Mouse (Mus musculus) intestine, postnatal 0 days (tissue): ENCODE results near the gene Thsd1. TPM values are rescaled to one million over a fixed set of nuclear protein-coding genes. Genes with fewer than 3 reads are reported as not detected.

Experiments
- ATAC-seq: fragments of 200-750 bp; cut with Nextera tagmentation; 2 replicates; pipeline ENCODE4 v1.8.0; 2017; ENCODE audit warnings: mild to moderate bottlenecking, moderate TSS enrichment, moderate library complexity
- H3K27ac ChIP-seq: fragments of 300-500 bp; sonication (generic); 2 replicates; pipeline ENCODE4 v1.5.1; 2014; ENCODE audit warnings: mild to moderate bottlenecking, low read depth, low read length, moderate library complexity
- H3K27me3 ChIP-seq: fragments of 300-500 bp; sonication (generic); replicated peaks from 2 replicates; pipeline ENCODE4 v1.6.1; 2014; ENCODE audit warnings: low read length, mixed read lengths; ENCODE audit not compliant: control insufficient read depth, insufficient read depth
- H3K36me3 ChIP-seq: fragments of 300-500 bp; sonication (generic); 2 replicates; pipeline ENCODE4 v1.6.1; 2014; ENCODE audit warnings: mild to moderate bottlenecking, moderate library complexity; ENCODE audit not compliant: control insufficient read depth, insufficient read depth
- H3K4me1 ChIP-seq: fragments of 300-500 bp; sonication (generic); replicated peaks from 2 replicates; pipeline ENCODE4 v1.6.1; 2014; ENCODE audit warnings: antibody characterized with exemption, low read length, mixed read lengths; ENCODE audit not compliant: control insufficient read depth, insufficient read depth
- H3K4me2 ChIP-seq: fragments of 300-500 bp; sonication (generic); replicated peaks from 2 replicates; pipeline ENCODE4 v1.6.1; 2014; ENCODE audit warnings: low read depth, mild to moderate bottlenecking, moderate library complexity
- H3K4me3 ChIP-seq: fragments of 300-500 bp; sonication (generic); 2 replicates; pipeline ENCODE4 v1.5.1; 2014; ENCODE audit warnings: low read depth, low read length
- H3K9ac ChIP-seq: fragments of 300-500 bp; sonication (generic); 2 replicates; pipeline ENCODE4 v1.6.1; 2014; ENCODE audit warnings: mild to moderate bottlenecking, low read depth, low read length
- H3K9me3 ChIP-seq: fragments of 300-500 bp; sonication (generic); 2 replicates; pipeline ENCODE4 v1.6.1; 2016; ENCODE audit warnings: mixed run types; ENCODE audit not compliant: control insufficient read depth
- CTCF ChIP-seq: sonication (generic); IDR thresholded peaks from 2 replicates; pipeline ENCODE4 v1.5.1; 2016; ENCODE audit warnings: low read depth, mild to moderate bottlenecking, control low read depth, antibody characterized with exemption, moderate library complexity
- WGBS: fragments of 180-500 bp; shearing (Covaris S2); extraction: QIAGEN DNeasy Blood & Tissue Kit; methylation state at CpG from one replicate; pipeline ENCODE4 v1.1.7; 2014; 5-methylcytosine and 5-hydroxymethylcytosine counted together
- polyA plus RNA-seq: library from polyadenylated mRNA; unstranded; fragments of >200 nt; fragmentation: Nextera tagmentation; extraction: Ambion mirVana; gene quantifications from 2 replicates; pipeline ENCODE4 v1.2.1, GENCODE M21; 2015

The Thsd1 gene
- polyA plus RNA-seq, 1 experiment from 2014 or later = 2.6 TPM

DNA sequence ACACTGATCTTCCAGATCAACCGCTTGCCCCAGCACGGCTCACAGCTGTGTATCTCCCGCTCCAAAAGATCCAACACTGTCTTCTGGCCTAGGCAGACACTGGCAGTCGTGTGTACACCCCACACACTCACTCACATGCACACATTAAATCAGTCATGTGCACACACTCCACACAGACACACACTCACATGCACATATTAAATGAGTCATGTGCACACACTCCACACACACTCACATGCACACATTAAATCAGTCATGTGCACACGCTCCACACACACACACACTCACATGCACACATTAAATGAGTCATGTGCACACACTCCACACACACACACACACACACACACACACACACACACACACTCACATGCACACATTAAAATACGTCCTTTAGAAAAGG is 29.2 kb upstream of the Thsd1 start:
- H3K36me3 ChIP-seq = peaks cover 25% of the 10 kb centered on the region; the same call in 1 of the 2 replicates
- H3K4me2 ChIP-seq = no peak overlapping the region
- H3K4me3 ChIP-seq = no peak overlapping the region
- H3K27me3 ChIP-seq = no peaks in the 10 kb centered on the region
- no peak overlapping the region for H3K9ac ChIP-seq
- H3K9me3 ChIP-seq = no peaks in the 10 kb centered on the region
- no peaks in the 10 kb centered on the region for H3K4me1 ChIP-seq
- ATAC-seq = no peak
- no peak for TF ChIP-seq CTCF
- no peak overlapping the region for H3K27ac ChIP-seq
- WGBS = 91% methylated on average over 6 of the region's 6 CpGs

DNA sequence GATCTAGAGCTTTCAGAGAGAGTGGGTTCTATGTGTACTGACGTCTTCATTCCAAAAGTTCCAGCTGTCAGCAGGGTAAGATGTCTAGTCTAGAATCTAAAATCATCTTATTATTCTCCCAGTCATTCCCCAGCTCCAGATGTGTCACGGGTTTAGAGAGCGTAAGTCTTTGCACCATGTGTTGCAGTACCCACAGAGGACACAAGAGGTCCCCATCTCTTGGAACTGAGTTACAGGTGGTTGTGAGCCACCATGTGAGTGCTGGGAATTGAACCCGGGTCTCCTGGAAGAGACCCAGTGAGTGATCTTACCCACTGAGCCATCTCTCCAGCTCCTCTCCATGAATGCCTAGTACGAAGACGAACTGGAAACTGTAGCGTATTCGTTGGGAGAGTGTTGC is 27.6 kb upstream of the Thsd1 start:
- ATAC-seq = no peak
- TF ChIP-seq CTCF = 0 out of 2 replicates have a peak, but pooled peaks have one; percentile 20
- Histone ChIP-seq H3K27me3 (no peaks in the 10 kb centered on the region), H3K9me3 (no peaks in the 10 kb centered on the region), H3K4me2 (no peak overlapping the region), H3K4me3 (no peak overlapping the region), H3K4me1 (no peaks in the 10 kb centered on the region), H3K36me3 (peaks cover 34% of the 10 kb centered on the region; the same call in 1 of the 2 replicates), H3K27ac (no peak overlapping the region), H3K9ac (no peak overlapping the region)
- 98% methylated on average over 8 of the region's 8 CpGs for WGBS

DNA sequence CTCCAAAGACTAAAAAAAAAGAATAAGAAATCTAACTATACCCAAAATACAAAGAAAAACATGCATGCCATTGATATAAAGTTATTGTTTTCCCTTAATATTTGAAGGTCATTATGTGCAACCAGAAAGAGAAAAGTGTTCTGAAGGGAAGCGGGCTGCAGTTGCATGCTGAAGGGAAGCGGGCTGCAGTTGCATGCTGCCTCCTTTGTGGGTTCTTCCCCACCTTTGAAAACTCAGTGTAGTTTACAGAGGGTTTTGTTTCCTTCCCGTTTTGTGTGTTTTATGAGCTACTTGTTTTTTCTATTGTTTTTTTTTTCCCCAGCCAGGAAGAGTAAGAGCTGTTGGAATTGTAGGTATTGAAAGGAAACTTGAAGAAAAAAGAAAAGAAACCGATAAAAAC is 19.6 kb upstream of the Thsd1 start:
- H3K4me1 ChIP-seq = no peaks in the 10 kb centered on the region
- WGBS = 83% methylated on average over 4 of the region's 4 CpGs
- no peak for TF ChIP-seq CTCF
- H3K9me3 ChIP-seq = no peaks in the 10 kb centered on the region
- H3K27me3 ChIP-seq = no peaks in the 10 kb centered on the region
- peaks cover 41% of the 10 kb centered on the region for H3K36me3 ChIP-seq
- no peak overlapping the region for H3K4me3 ChIP-seq
- H3K9ac ChIP-seq = no peak overlapping the region
- no peak for ATAC-seq
- no peak overlapping the region for H3K27ac ChIP-seq
- H3K4me2 ChIP-seq = no peak overlapping the region

DNA sequence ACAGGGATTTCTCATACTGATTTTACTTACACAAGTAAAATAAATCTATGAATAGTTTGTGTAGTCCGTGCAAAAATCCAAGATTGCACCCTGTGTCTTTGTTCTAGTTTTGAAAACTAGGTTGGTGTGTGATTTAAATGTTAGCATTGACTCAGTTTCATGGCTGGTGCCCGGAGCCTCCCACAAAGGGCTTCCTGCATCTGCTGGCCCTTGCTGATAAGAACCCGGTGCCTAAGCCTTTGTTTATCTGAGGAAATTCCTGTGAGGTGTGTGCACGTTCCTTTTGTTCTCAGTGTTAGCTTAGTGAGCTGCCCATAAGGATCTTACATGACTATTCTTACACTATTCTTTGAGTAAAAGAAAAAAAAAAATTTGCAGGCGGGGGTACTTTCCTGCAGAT is 18.1 kb upstream of the Thsd1 start:
- ATAC-seq = no peak
- no peaks in the 10 kb centered on the region for H3K9me3 ChIP-seq
- no peak overlapping the region for H3K9ac ChIP-seq
- no peaks in the 10 kb centered on the region for H3K27me3 ChIP-seq
- no peak overlapping the region for H3K4me2 ChIP-seq
- no peak overlapping the region for H3K4me3 ChIP-seq
- no peaks in the 10 kb centered on the region for H3K4me1 ChIP-seq
- no peak overlapping the region for H3K27ac ChIP-seq
- peaks cover 31% of the 10 kb centered on the region for H3K36me3 ChIP-seq
- TF ChIP-seq CTCF = no peak
- WGBS = 16% methylated on average over 5 of the region's 5 CpGs

DNA sequence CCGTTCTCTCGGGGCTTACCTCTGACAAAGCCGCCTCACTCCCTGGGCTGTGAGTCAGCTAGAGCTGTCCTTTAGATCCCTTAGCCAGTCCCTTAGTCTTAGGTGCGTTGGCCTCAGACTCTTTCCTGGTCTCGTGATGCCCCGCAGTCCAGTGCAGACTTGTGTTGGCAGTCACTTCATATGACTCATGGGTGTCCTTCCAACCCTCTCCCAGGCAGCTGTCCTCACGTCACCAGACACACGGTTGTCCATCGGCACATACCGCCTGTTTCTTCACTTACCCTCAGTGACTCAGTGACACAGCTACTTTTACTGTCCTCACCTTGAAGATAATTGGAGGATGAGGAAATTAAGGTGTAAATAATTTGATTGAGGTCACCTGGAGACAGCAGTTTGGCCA is 12.3 kb upstream of the Thsd1 start:
- no peaks in the 10 kb centered on the region for H3K4me1 ChIP-seq
- 0 out of 2 replicates have a peak, but pooled peaks have one; percentile 22 for ATAC-seq
- no peaks in the 10 kb centered on the region for H3K27me3 ChIP-seq
- WGBS = 92% methylated on average over 10 of the region's 10 CpGs
- H3K36me3 ChIP-seq = peaks cover 64% of the 10 kb centered on the region
- H3K9me3 ChIP-seq = no peaks in the 10 kb centered on the region
- no peak overlapping the region for H3K27ac ChIP-seq
- H3K4me2 ChIP-seq = no peak overlapping the region
- TF ChIP-seq CTCF = no peak
- H3K4me3 ChIP-seq = no peak overlapping the region
- no peak overlapping the region for H3K9ac ChIP-seq

DNA sequence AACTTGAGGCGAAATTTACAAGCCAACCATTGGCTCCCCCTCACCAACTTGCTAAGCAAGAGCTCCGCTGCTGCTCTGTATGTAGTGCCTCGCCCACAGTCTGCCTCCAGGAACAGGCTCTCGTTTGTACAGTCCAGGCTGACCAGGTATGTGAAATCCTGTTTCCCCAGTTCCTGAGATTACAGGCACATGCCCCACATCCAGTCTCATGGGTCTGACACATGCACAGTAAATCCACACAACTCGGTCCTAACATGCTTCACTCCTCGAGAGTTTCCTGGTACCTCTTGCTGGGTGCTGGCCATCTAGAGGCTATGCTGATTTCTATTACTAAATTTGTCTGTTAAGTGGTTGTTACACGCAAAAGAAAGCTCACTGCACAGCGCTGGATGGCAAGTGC is 752 bp upstream of the Thsd1 start:
- peak overlapping the region; percentile 95; the same call in 1 of the 2 replicates for H3K4me2 ChIP-seq
- 0 out of 2 replicates have a peak, but pooled peaks have one; percentile 33 for ATAC-seq
- no peak for TF ChIP-seq CTCF
- no peaks in the 10 kb centered on the region for H3K9me3 ChIP-seq
- no peak overlapping the region for H3K9ac ChIP-seq
- 0 out of 2 replicates have a peak overlapping the region, but pooled peaks have one; percentile 49 for H3K4me3 ChIP-seq
- H3K36me3 ChIP-seq = no peaks in the 10 kb centered on the region; the same call in 1 of the 2 replicates
- no peak overlapping the region for H3K27ac ChIP-seq
- no peaks in the 10 kb centered on the region for H3K27me3 ChIP-seq
- H3K4me1 ChIP-seq = 0 out of 2 replicates have a peak, but pooled peaks cover 4% of the 10 kb centered on the region
- 45% methylated on average over 8 of the region's 8 CpGs for WGBS

DNA sequence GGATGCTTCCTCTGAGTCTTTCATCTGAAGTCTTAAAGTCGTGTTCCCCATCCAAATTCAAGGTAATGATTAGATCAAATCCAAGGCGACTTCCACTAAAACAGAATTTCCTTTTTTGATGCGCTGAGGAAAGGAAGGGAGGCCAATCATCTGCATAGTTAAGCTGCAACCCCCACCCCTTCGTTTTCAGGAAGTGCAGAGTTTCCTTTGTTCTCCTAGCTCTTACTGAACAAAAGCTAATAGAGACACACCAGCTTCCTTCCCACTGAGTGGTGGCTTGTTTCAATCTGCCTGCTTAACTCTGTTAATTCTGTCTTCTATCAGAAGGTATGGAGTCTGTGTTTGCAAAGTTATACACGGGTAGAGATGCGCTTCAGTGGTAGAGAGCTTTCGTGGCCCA is 1.5 kb downstream of the Thsd1 start:
- no peak for TF ChIP-seq CTCF
- Histone ChIP-seq H3K4me1 (0 out of 2 replicates have a peak, but pooled peaks cover 4% of the 10 kb centered on the region), H3K27ac (no peak overlapping the region), H3K36me3 (no peaks in the 10 kb centered on the region), H3K9ac (no peak overlapping the region), H3K4me3 (no peak overlapping the region), H3K4me2 (peak overlapping the region; percentile 95; the same call in 1 of the 2 replicates), H3K9me3 (no peaks in the 10 kb centered on the region), H3K27me3 (no peaks in the 10 kb centered on the region)
- no peak for ATAC-seq
- 48% methylated on average over 7 of the region's 7 CpGs for WGBS
